Mouse (Mus musculus): ENCODE results near the gene Wdr37.

DNA sequence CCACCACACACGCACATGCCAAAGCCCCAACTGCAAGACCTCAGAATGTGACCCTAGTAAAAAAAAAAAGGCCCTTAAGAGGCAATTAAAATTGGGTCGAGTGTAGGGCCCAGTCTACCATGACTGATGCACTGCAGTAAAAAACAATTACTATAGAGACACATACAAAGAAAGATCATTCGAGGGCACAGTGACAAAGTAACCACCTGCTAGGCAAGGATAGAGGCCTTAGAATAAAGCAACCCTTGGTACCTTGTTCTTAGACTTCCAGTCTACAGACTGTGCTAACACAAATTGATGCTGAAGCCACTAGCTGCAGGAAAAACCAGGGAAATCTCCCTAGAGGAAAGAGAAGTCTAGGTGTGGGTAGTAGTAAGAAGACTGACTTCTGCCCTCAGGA lies 33.3 kb downstream of the Wdr37 start:
- TF ChIP-seq CTCF (conservative IDR thresholded peaks at IDR 0.05; ENCODE audit: low read length) (no peak), NANOG (IDR thresholded peaks at IDR 0.05; ENCODE audit: borderline replicate concordance, low read length) (no peak), POU5F1 (IDR thresholded peaks at IDR 0.05; ENCODE audit: borderline replicate concordance, low read length) (no peak)

Measured in E14TG2a.4 (cell line).